Mouse (Mus musculus) stomach, postnatal 0 days (tissue): ENCODE measurements at regions not wholly inside any gene's neighbourhood (a gene's known extent, or its start where the extent isn't known, plus 50 kb on each side); places are given as distances from the start of the nearest gene placed in this dataset.

Source experiments
- CTCF ChIP-seq: IDR thresholded peaks from 2 replicates; pipeline ENCODE4 v1.5.1; 2016; ENCODE audit warnings: antibody characterized with exemption, low read depth, mild to moderate bottlenecking, moderate library complexity
- EP300 ChIP-seq: optimal IDR thresholded peaks from 2 replicates; pipeline ENCODE3; 2016; ENCODE audit warnings: antibody characterized with exemption

- TF ChIP-seq CTCF (no peak), EP300 (no peak)
Observed at GRCm38 (mm10) chr13:15863344-15863743, 148.3 kb upstream of the Inhba start.
